Mouse (Mus musculus) cortical plate, adult 2 months (tissue): ENCODE results near the gene Emilin3. TPM values are rescaled to one million over a fixed set of nuclear protein-coding genes. Genes with fewer than 3 reads are reported as not detected.

Experiments used
- H3K27ac ChIP-seq: fragments of 200-500 bp; 2 replicates; pipeline ENCODE4 v1.5.1; 2012; ENCODE audit warnings: low read length, control low read depth, inconsistent platforms; ENCODE audit not compliant: insufficient read depth
- H3K4me1 ChIP-seq: fragments of 200-500 bp; 2 replicates; pipeline ENCODE4 v1.6.1; 2011; ENCODE audit warnings: low read length; ENCODE audit not compliant: control insufficient read depth, insufficient read depth
- H3K4me3 ChIP-seq: fragments of 200-500 bp; 2 replicates; pipeline ENCODE4 v1.5.1; 2011; ENCODE audit warnings: mild to moderate bottlenecking, low read length, control low read depth; ENCODE audit not compliant: insufficient read depth
- CTCF ChIP-seq: fragments of 200-500 bp; IDR thresholded peaks from 2 replicates; pipeline ENCODE4 v1.5.1; 2011; ENCODE audit warnings: mild to moderate bottlenecking, control low read depth, low read length; ENCODE audit not compliant: insufficient read depth; ENCODE audit errors: extremely low read depth
- POLR2A ChIP-seq: fragments of 200-500 bp; IDR thresholded peaks from 2 replicates; pipeline ENCODE4 v1.6.1; 2011; ENCODE audit warnings: mild to moderate bottlenecking, low read length, control low read depth; ENCODE audit not compliant: insufficient read depth; ENCODE audit errors: extremely low read depth
- polyA plus RNA-seq: library from polyadenylated mRNA; depleted of rRNA; stranded (reverse); fragments of >200 nt; gene quantifications from 2 replicates; pipeline ENCODE4 v1.2.3, GENCODE M21; 2012

Gene Emilin3
- polyA plus RNA-seq, 1 experiment, result 0.10 TPM

GRCm38 (mm10) chr2:160881462-160882101 is 30.5 kb downstream of the Emilin3 start:
- Histone ChIP-seq H3K27ac (no peak overlapping the region; the same call in 1 of the 2 replicates), H3K4me3 (no peak overlapping the region), H3K4me1 (no peaks in the 10 kb centered on the region)
- no peak for TF ChIP-seq CTCF

- TF ChIP-seq CTCF, result no peak
- TF ChIP-seq POLR2A, result no peak
- Histone ChIP-seq H3K27ac (no peak within 1 kb of the TSS), H3K4me1 (no peaks in the 10 kb centered on the region), H3K4me3 (no peak within 1 kb of the TSS)
Measured at GRCm38 (mm10) chr2:160880453-160881195, 31.5 kb downstream of the Emilin3 start, which contains the start of gene Lpin3. Gene Lpin3 (plus strand): TSS chr2:160880670.

GRCm38 (mm10) chr2:160876115-160876514 is 36.0 kb downstream of the Emilin3 start:
- TF ChIP-seq CTCF, result peak; percentile 11; the same call in 1 of the 2 replicates
- TF ChIP-seq POLR2A, result no peak
- Histone ChIP-seq H3K4me3 (no peak overlapping the region), H3K4me1 (no peaks in the 10 kb centered on the region; the same call in 1 of the 2 replicates), H3K27ac (no peak overlapping the region)

- H3K4me3 ChIP-seq, result no peak overlapping the region
- no peak overlapping the region for H3K27ac ChIP-seq
- TF ChIP-seq POLR2A, result no peak
- TF ChIP-seq CTCF, result no peak
- no peaks in the 10 kb centered on the region; the same call in 1 of the 2 replicates for H3K4me1 ChIP-seq
Measured at GRCm38 (mm10) chr2:160874231-160874877, 37.8 kb downstream of the Emilin3 start.

- no peak for TF ChIP-seq CTCF
- TF ChIP-seq POLR2A, result peak; percentile 78
- Histone ChIP-seq H3K27ac (peak within 1 kb of the TSS; percentile 100), H3K4me1 (no peaks in the 10 kb centered on the region; the same call in 1 of the 2 replicates), H3K4me3 (peak within 1 kb of the TSS; percentile 59)
Measured at GRCm38 (mm10) chr2:160872890-160873382, 39.2 kb downstream of the Emilin3 start, which contains the start of gene Zhx3. Gene Zhx3 (minus strand): TSS chr2:160872998.

- Histone ChIP-seq H3K4me1 (no peaks in the 10 kb centered on the region; the same call in 1 of the 2 replicates), H3K4me3 (peak overlapping the region; percentile 59), H3K27ac (peak overlapping the region; percentile 100)
- TF ChIP-seq CTCF, result no peak
- no peak for TF ChIP-seq POLR2A
Measured at GRCm38 (mm10) chr2:160872395-160872794, 39.7 kb downstream of the Emilin3 start.

- TF ChIP-seq CTCF (no peak), POLR2A (no peak)
- Histone ChIP-seq H3K4me3 (peak overlapping the region; percentile 59; the same call in 1 of the 2 replicates), H3K27ac (0 out of 2 replicates have a peak overlapping the region, but pooled peaks have one; percentile 59), H3K4me1 (no peaks in the 10 kb centered on the region; the same call in 1 of the 2 replicates)
Measured at GRCm38 (mm10) chr2:160871310-160871709, 40.8 kb downstream of the Emilin3 start.

GRCm38 (mm10) chr2:160869446-160869845 is 42.7 kb downstream of the Emilin3 start:
- H3K4me3 ChIP-seq, result no peak overlapping the region
- TF ChIP-seq POLR2A, result no peak
- no peak for TF ChIP-seq CTCF
- H3K27ac ChIP-seq, result no peak overlapping the region
- H3K4me1 ChIP-seq, result no peaks in the 10 kb centered on the region; the same call in 1 of the 2 replicates

- no peak for TF ChIP-seq POLR2A
- TF ChIP-seq CTCF, result no peak
- no peak overlapping the region for H3K27ac ChIP-seq
- no peak overlapping the region for H3K4me3 ChIP-seq
- no peaks in the 10 kb centered on the region for H3K4me1 ChIP-seq
Measured at GRCm38 (mm10) chr2:160865266-160865665, 46.9 kb downstream of the Emilin3 start.
